Mouse (Mus musculus): Measurements from ENCODE around the gene Plekhb2.

GRCm38 (mm10) chr1:34864243-34864642, 14.5 kb downstream of the Plekhb2 start:
- TF ChIP-seq EP300 (IDR thresholded peaks at IDR 0.05; ENCODE audit: low read depth) (no peak), CTCF (IDR thresholded peaks at IDR 0.05; ENCODE audit: low read depth) (no peak)

Measured in liver, postnatal 0 days (tissue).